Mouse (Mus musculus) heart, postnatal 0 days (tissue): ENCODE results near the gene Tbxa2r. TPM values are rescaled to one million over a fixed set of nuclear protein-coding genes. Genes with fewer than 3 reads are reported as not detected.
A peak's percentile ranks its signal among the peaks of the same experiment; 100 is the strongest.

Experiments
- ATAC-seq: fragments of 200-750 bp; cut with Nextera tagmentation; 2 replicates; pipeline ENCODE4 v1.8.0; 2017; ENCODE audit warnings: low read depth, moderate number of reproducible peaks, moderate library complexity; ENCODE audit not compliant: insufficient read depth
- DNase-seq: peaks from one replicate; pipeline ENCODE4 v3.0.0-alpha.2; 2016; ENCODE audit warnings: low spot score
- H3K27ac ChIP-seq: fragments of 300-500 bp; sonication (generic); 2 replicates; pipeline ENCODE4 v1.5.1; 2014; ENCODE audit warnings: low read depth, mild to moderate bottlenecking
- H3K27me3 ChIP-seq: fragments of 300-500 bp; sonication (generic); 2 replicates; pipeline ENCODE4 v1.6.1; 2014; ENCODE audit warnings: low read length, mixed read lengths; ENCODE audit not compliant: control insufficient read depth, insufficient read depth
- H3K36me3 ChIP-seq: fragments of 300-500 bp; sonication (generic); replicated peaks from 2 replicates; pipeline ENCODE4 v1.6.1; 2014; ENCODE audit warnings: low read length, mixed read lengths; ENCODE audit not compliant: control insufficient read depth, insufficient read depth
- H3K4me1 ChIP-seq: fragments of 300-500 bp; sonication (generic); 2 replicates; pipeline ENCODE4 v1.6.1; 2014; ENCODE audit warnings: antibody characterized with exemption; ENCODE audit not compliant: control insufficient read depth, insufficient read depth
- H3K4me2 ChIP-seq: fragments of 300-500 bp; sonication (generic); 2 replicates; pipeline ENCODE4 v1.6.1; 2014; ENCODE audit warnings: low read depth, mild to moderate bottlenecking, low read length, moderate library complexity
- H3K4me3 ChIP-seq: fragments of 300-500 bp; sonication (generic); 2 replicates; pipeline ENCODE4 v1.5.1; 2014; ENCODE audit warnings: low read depth, low read length
- H3K9ac ChIP-seq: fragments of 300-500 bp; sonication (generic); replicated peaks from 2 replicates; pipeline ENCODE4 v1.6.1; 2014; ENCODE audit warnings: low read depth, low read length, mixed read lengths
- H3K9me3 ChIP-seq: fragments of 300-500 bp; sonication (generic); replicated peaks from 2 replicates; pipeline ENCODE4 v1.6.1; 2016; ENCODE audit warnings: low read length; ENCODE audit not compliant: control insufficient read depth
- CTCF ChIP-seq: IDR thresholded peaks from 2 replicates; pipeline ENCODE4 v1.5.1; 2016; ENCODE audit warnings: antibody characterized with exemption, control low read depth, low read depth
- EP300 ChIP-seq: IDR thresholded peaks from 2 replicates; pipeline ENCODE4 v1.6.1; 2016; ENCODE audit warnings: antibody characterized with exemption, low read depth
- WGBS: fragments of 180-500 bp; shearing (Covaris S2); extraction: QIAGEN DNeasy Blood & Tissue Kit; methylation state at CpG from one replicate; pipeline ENCODE4 v1.1.7; 2014; 5-methylcytosine and 5-hydroxymethylcytosine counted together
- polyA plus RNA-seq: library from polyadenylated mRNA; unstranded; fragments of >200 nt; fragmentation: Nextera tagmentation; extraction: Ambion mirVana; gene quantifications from 2 replicates; pipeline ENCODE4 v1.2.1, GENCODE M21; 2015
- total RNA-seq: library from RNA; depleted of rRNA; stranded (reverse); fragments of >200 nt; gene quantifications from 2 replicates; pipeline ENCODE4 v1.2.3, GENCODE M21; 2014; ENCODE audit warnings: low replicate concordance

Gene Tbxa2r
- total and polyA plus RNA-seq, 2 experiments from 2014 or later = 4.7 to 6.3 TPM

GRCm38 (mm10) chr10:81354738-81355477, 26.4 kb downstream of the Tbxa2r start:
- no peak for ATAC-seq
- no peak overlapping the region for H3K9ac ChIP-seq
- DNase-seq = no peak
- H3K27me3 ChIP-seq = no peaks in the 10 kb centered on the region
- H3K9me3 ChIP-seq = no peaks in the 10 kb centered on the region
- H3K4me1 ChIP-seq = peaks cover 14% of the 10 kb centered on the region
- 70% methylated on average over 9 of the region's 9 CpGs for WGBS
- no peak overlapping the region for H3K4me3 ChIP-seq
- H3K4me2 ChIP-seq = no peak overlapping the region
- H3K27ac ChIP-seq = no peak overlapping the region
- TF ChIP-seq EP300 = no peak
- no peak for TF ChIP-seq CTCF
- no peaks in the 10 kb centered on the region for H3K36me3 ChIP-seq

- no peak for TF ChIP-seq EP300
- TF ChIP-seq CTCF = no peak
- no peaks in the 10 kb centered on the region for H3K9me3 ChIP-seq
- WGBS = 77% methylated on average over 4 of the region's 4 CpGs
- no peak for ATAC-seq
- peaks cover 14% of the 10 kb centered on the region for H3K4me1 ChIP-seq
- no peak overlapping the region for H3K27ac ChIP-seq
- H3K27me3 ChIP-seq = no peaks in the 10 kb centered on the region
- no peaks in the 10 kb centered on the region for H3K36me3 ChIP-seq
- H3K4me3 ChIP-seq = no peak overlapping the region
- DNase-seq = no peak
- no peak overlapping the region for H3K9ac ChIP-seq
- H3K4me2 ChIP-seq = no peak overlapping the region
These were observed 27.0 kb downstream of the Tbxa2r start for GRCm38 (mm10) chr10:81355533-81355932.

- Histone ChIP-seq H3K27me3 (no peaks in the 10 kb centered on the region), H3K4me3 (0 out of 2 replicates have a peak overlapping the region, but pooled peaks have one; percentile 76), H3K36me3 (0 out of 2 replicates have a peak, but pooled peaks cover 6% of the 10 kb centered on the region), H3K9me3 (no peaks in the 10 kb centered on the region), H3K4me1 (peaks cover 10% of the 10 kb centered on the region), H3K27ac (no peak overlapping the region), H3K4me2 (peak overlapping the region; percentile 99; the same call in 1 of the 2 replicates), H3K9ac (no peak overlapping the region)
- DNase-seq (no peak), ATAC-seq (no peak)
- 57% methylated on average over 12 of the region's 12 CpGs for WGBS
- no peak for TF ChIP-seq EP300
- TF ChIP-seq CTCF = no peak
These were observed 27.9 kb downstream of the Tbxa2r start for GRCm38 (mm10) chr10:81356352-81356990.

GRCm38 (mm10) chr10:81356991-81357844, 28.7 kb downstream of the Tbxa2r start, which contains the start of gene Mfsd12:
Gene Mfsd12 (plus strand): TSS chr10:81357491.
- no peaks in the 10 kb centered on the region for H3K27me3 ChIP-seq
- peak within 1 kb of the TSS; percentile 76 for H3K4me3 ChIP-seq
- peak within 1 kb of the TSS; percentile 63 for H3K27ac ChIP-seq
- WGBS = 2% methylated on average over 77 of the region's 79 CpGs
- H3K4me2 ChIP-seq = peak within 1 kb of the TSS; percentile 99
- no peaks in the 10 kb centered on the region for H3K9me3 ChIP-seq
- ATAC-seq = peak; percentile 89
- peak within 1 kb of the TSS; percentile 80 for H3K9ac ChIP-seq
- TF ChIP-seq CTCF (no peak), EP300 (no peak)
- H3K36me3 ChIP-seq = 0 out of 2 replicates have a peak, but pooled peaks cover 6% of the 10 kb centered on the region
- DNase-seq = peak; percentile 86
- H3K4me1 ChIP-seq = peaks cover 13% of the 10 kb centered on the region

- Histone ChIP-seq H3K9me3 (no peaks in the 10 kb centered on the region), H3K4me3 (peak overlapping the region; percentile 76), H3K27me3 (no peaks in the 10 kb centered on the region), H3K9ac (peak overlapping the region; percentile 80), H3K36me3 (0 out of 2 replicates have a peak, but pooled peaks cover 6% of the 10 kb centered on the region), H3K4me2 (peak overlapping the region; percentile 99), H3K27ac (peak overlapping the region; percentile 63; the same call in 1 of the 2 replicates), H3K4me1 (peaks cover 20% of the 10 kb centered on the region)
- WGBS = 22% methylated on average over 4 of the region's 4 CpGs
- TF ChIP-seq EP300 (no peak), CTCF (no peak)
- ATAC-seq (no peak), DNase-seq (no peak)
These were observed 29.7 kb downstream of the Tbxa2r start for GRCm38 (mm10) chr10:81358209-81358608.
